Mouse (Mus musculus) brain, embryonic 18.5 days (tissue): ENCODE measurements around the gene 0610012G03Rik.

Source experiments
- DNase-seq: peaks from one replicate; pipeline ENCODE4 v3.0.0-alpha.2; 2012; ENCODE audit warnings: low read depth, low spot score

The 0610012G03Rik gene

GRCm38 (mm10) chr16:31932840-31933697 lies 15.2 kb downstream of the 0610012G03Rik start:
- peak; percentile 94 for DNase-seq

- DNase-seq = no peak
Observed at GRCm38 (mm10) chr16:31932255-31932654, 16.0 kb downstream of the 0610012G03Rik start.

- no peak for DNase-seq
Observed at GRCm38 (mm10) chr16:31931330-31931729, 17.0 kb downstream of the 0610012G03Rik start.

- no peak for DNase-seq
Observed at GRCm38 (mm10) chr16:31927412-31927811, 20.9 kb downstream of the 0610012G03Rik start.

GRCm38 (mm10) chr16:31926547-31927182 lies 21.6 kb downstream of the 0610012G03Rik start:
- DNase-seq = no peak

- no peak for DNase-seq
Observed at GRCm38 (mm10) chr16:31926091-31926490, 22.2 kb downstream of the 0610012G03Rik start.

- no peak for DNase-seq
Observed at GRCm38 (mm10) chr16:31924368-31924767, 23.9 kb downstream of the 0610012G03Rik start.

GRCm38 (mm10) chr16:31918248-31918724 lies 30.0 kb downstream of the 0610012G03Rik start:
- peak; percentile 74 for DNase-seq

- no peak for DNase-seq
Observed at GRCm38 (mm10) chr16:31917776-31918175, 30.5 kb downstream of the 0610012G03Rik start.

- DNase-seq = no peak
Observed at GRCm38 (mm10) chr16:31910281-31910847, 37.9 kb downstream of the 0610012G03Rik start.

- DNase-seq = no peak
Observed at GRCm38 (mm10) chr16:31908959-31909358, 39.3 kb downstream of the 0610012G03Rik start.

- DNase-seq = no peak
Observed at GRCm38 (mm10) chr16:31906896-31907295, 41.4 kb downstream of the 0610012G03Rik start.

- no peak for DNase-seq
Observed at GRCm38 (mm10) chr16:31905891-31906825, 42.1 kb downstream of the 0610012G03Rik start.

- no peak for DNase-seq
Observed at GRCm38 (mm10) chr16:31905331-31905730, 43.0 kb downstream of the 0610012G03Rik start.

GRCm38 (mm10) chr16:31903239-31903638 lies 45.1 kb downstream of the 0610012G03Rik start:
- DNase-seq = no peak

GRCm38 (mm10) chr16:31901886-31902285 lies 46.4 kb downstream of the 0610012G03Rik start:
- no peak for DNase-seq

GRCm38 (mm10) chr16:31898546-31899326 lies 49.6 kb downstream of the 0610012G03Rik start:
- DNase-seq = peak; percentile 40
